Mouse (Mus musculus): ENCODE results near the gene Nanog. TPM values are rescaled to one million over a fixed set of nuclear protein-coding genes. Genes with fewer than 3 reads are reported as not detected.

Nanog gene
- polyA plus RNA-seq, 1 experiment from 2014 or later: 0.31 TPM

DNA sequence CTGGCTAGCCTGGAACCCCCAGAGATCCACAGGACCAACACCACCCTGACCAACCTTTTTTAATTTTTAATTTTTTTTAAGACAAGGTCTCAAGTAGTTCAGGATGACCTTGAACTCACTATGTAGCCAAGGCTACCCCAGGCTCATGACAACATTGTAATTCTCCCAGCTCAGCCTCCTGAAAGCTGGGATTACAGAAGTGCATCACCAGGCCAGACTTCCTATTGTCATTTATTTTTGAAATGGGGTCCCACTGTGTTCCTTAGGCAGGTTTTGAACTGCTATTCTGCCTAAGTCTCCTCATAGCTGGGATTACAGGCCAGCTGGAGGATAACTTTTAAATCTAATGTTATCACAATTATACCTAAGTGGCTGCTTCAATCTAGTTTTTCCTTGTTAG lies 54.6 kb downstream of the Nanog start:
- peaks cover 6% of the 10 kb centered on the region; the same call in 1 of the 2 replicates for H3K4me1 ChIP-seq (replicated peaks; ENCODE audit: control insufficient read depth, insufficient read depth, low read length)
- DNase-seq (ENCODE audit: low spot score): no peak
- H3K4me2 ChIP-seq (ENCODE audit: low read depth, low read length, severe bottlenecking): no peak overlapping the region

DNA sequence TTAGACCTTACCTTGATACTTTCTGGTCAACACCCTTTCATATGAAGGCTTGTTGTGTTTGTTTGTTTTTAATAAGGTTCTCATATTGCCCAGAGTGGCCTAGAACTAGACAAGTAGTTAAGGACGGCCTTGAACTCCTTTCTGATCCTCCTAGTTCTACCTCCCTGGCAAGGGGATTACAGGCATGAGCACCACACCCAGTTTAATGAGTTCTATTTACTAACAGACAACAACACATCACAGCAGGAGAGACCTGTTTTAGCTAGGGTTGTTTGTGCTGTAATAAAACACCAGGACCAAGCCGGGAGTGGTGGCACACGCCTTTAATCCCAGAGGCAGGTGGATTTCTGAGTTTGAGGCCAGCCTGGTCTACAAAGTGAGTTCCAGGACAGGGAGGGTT lies 55.2 kb downstream of the Nanog start:
- Histone ChIP-seq H3K9ac (ENCODE audit: low read length) (no peak overlapping the region), H3K27ac (ENCODE audit: low read depth, low read length) (no peak overlapping the region), H3K9me3 (ENCODE audit: control insufficient read depth, low read length) (no peaks in the 10 kb centered on the region), H3K4me1 (replicated peaks; ENCODE audit: control insufficient read depth, insufficient read depth, low read length) (peaks cover 6% of the 10 kb centered on the region; the same call in 1 of the 2 replicates), H3K4me3 (ENCODE audit: low read depth, low read length) (no peak overlapping the region), H3K36me3 (ENCODE audit: control insufficient read depth, insufficient read depth, low read length) (no peaks in the 10 kb centered on the region), H3K4me2 (ENCODE audit: low read depth, low read length, severe bottlenecking) (no peak overlapping the region), H3K27me3 (ENCODE audit: control insufficient read depth, insufficient read depth, low read length) (0 out of 2 replicates have a peak, but pooled peaks cover 5% of the 10 kb centered on the region)
- 63% methylated on average over 3 of the region's 3 CpGs for WGBS
- DNase-seq (ENCODE audit: low spot score) (no peak), ATAC-seq (replicated peaks; ENCODE audit: low FRiP score) (no peak)

More for the DNA sequence above, 54.6 kb downstream of the Nanog start:
- Histone ChIP-seq H3K27ac (ENCODE audit: low read depth, low read length) (no peak overlapping the region), H3K4me3 (ENCODE audit: low read depth, low read length) (no peak overlapping the region), H3K27me3 (ENCODE audit: control insufficient read depth, insufficient read depth, low read length) (0 out of 2 replicates have a peak, but pooled peaks cover 5% of the 10 kb centered on the region), H3K9ac (ENCODE audit: low read length) (no peak overlapping the region), H3K36me3 (ENCODE audit: control insufficient read depth, insufficient read depth, low read length) (no peaks in the 10 kb centered on the region), H3K9me3 (ENCODE audit: control insufficient read depth, low read length) (no peaks in the 10 kb centered on the region)
- ATAC-seq (replicated peaks; ENCODE audit: low FRiP score): no peak

DNA sequence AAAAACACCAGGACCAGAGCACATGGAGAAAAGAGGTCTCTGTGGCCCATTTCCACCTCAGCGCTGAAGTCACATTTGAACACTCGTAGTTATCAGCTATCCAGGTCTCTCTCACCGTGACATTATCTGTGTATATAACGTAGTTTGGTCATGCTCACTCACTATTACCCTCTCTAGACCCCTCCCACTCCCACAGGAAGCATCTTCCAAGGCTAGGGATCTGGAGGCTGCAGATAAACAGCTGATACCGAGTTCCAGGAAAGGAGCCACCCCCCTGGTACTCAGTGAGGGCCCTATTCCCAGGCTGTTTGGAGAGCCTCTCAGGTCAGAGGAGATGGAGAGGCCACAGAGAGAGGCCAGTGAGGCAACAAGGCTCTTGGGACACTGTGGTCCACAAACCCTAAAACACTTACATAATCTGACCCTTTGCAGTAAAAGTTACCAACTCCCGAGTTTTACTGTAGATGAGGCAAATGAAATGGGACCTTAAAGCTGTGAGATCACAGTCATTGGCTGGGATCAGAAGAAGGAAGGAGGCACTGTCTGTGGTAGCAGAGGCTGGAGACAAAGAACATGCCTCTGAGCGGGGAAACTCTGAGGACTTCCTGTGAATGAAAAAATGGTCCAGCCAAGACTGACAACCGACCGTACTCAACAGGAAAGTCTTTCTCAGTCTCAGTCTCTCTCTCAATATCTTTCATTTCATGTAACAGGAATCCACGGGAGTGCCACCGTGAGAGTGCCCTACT lies 55.8 kb downstream of the Nanog start:
- DNase-seq (ENCODE audit: low spot score) (no peak), ATAC-seq (replicated peaks; ENCODE audit: low FRiP score) (no peak)
- Histone ChIP-seq H3K4me3 (ENCODE audit: low read depth, low read length) (no peak overlapping the region), H3K27ac (ENCODE audit: low read depth, low read length) (no peak overlapping the region), H3K9ac (ENCODE audit: low read length) (no peak overlapping the region), H3K36me3 (ENCODE audit: control insufficient read depth, insufficient read depth, low read length) (no peaks in the 10 kb centered on the region), H3K4me2 (ENCODE audit: low read depth, low read length, severe bottlenecking) (no peak overlapping the region), H3K9me3 (ENCODE audit: control insufficient read depth, low read length) (no peaks in the 10 kb centered on the region), H3K4me1 (replicated peaks; ENCODE audit: control insufficient read depth, insufficient read depth, low read length) (peaks cover 6% of the 10 kb centered on the region; the same call in 1 of the 2 replicates), H3K27me3 (ENCODE audit: control insufficient read depth, insufficient read depth, low read length) (0 out of 2 replicates have a peak, but pooled peaks cover 5% of the 10 kb centered on the region)
- 82% methylated on average over 11 of the region's 11 CpGs for WGBS

DNA sequence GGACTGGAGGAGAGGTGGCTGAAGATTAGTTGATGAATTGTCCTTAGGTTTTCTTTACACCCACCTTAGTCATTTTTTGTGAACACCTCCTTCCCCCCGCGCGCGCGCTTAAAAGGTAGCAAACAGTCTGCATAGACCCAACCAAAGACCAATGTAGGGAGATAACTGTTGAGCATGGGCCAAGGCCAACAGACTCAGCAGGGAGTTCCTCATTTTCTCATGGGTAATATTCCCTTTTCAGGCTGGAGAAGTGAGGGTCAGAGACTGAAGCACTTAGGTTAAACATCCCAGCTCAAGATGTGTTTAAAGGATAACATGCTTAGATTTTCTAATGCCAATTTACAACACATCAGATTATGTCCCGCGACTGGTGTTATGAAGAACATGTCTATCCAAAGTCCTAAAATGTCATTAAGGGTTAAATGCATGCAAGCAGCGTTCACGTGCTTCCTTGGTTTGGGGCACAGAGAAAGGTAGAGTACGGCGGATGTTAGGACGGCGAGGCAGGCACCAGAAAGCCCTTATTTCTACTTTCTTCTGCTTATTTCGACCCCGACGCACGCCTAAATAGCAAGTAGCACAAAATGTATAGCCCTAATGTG lies 56.7 kb downstream of the Nanog start:
- DNase-seq (ENCODE audit: low spot score) (no peak), ATAC-seq (replicated peaks; ENCODE audit: low FRiP score) (peak; percentile 9; the same call in 1 of the 2 replicates)
- H3K9me3 ChIP-seq (ENCODE audit: control insufficient read depth, low read length): no peaks in the 10 kb centered on the region
- H3K4me2 ChIP-seq (ENCODE audit: low read depth, low read length, severe bottlenecking): peak overlapping the region; percentile 73
- 0 out of 2 replicates have a peak, but pooled peaks cover 5% of the 10 kb centered on the region for H3K27me3 ChIP-seq (ENCODE audit: control insufficient read depth, insufficient read depth, low read length)
- H3K4me1 ChIP-seq (replicated peaks; ENCODE audit: control insufficient read depth, insufficient read depth, low read length): peaks cover 6% of the 10 kb centered on the region; the same call in 1 of the 2 replicates
- 32% methylated on average over 17 of the region's 17 CpGs for WGBS
- H3K9ac ChIP-seq (ENCODE audit: low read length): peak overlapping the region; percentile 62
- H3K27ac ChIP-seq (ENCODE audit: low read depth, low read length): no peak overlapping the region
- peak overlapping the region; percentile 37 for H3K4me3 ChIP-seq (ENCODE audit: low read depth, low read length)
- no peaks in the 10 kb centered on the region for H3K36me3 ChIP-seq (ENCODE audit: control insufficient read depth, insufficient read depth, low read length)

Other genes with a start within 250 kb of the Nanog start
- 62.9 and 64.9 TPM in 2 replicates for gene Rimklb, start 208.7 kb upstream of the Nanog start, polyA plus RNA-seq (2014; fragmentation: Nextera tagmentation; extraction: Ambion mirVana)
- gene Mfap5, start 201.6 kb upstream of the Nanog start, polyA plus RNA-seq (2014; fragmentation: Nextera tagmentation; extraction: Ambion mirVana): 0.77 and 1.3 TPM in 2 replicates
- not detected in 2 replicates for gene Aicda, start 153.7 kb upstream of the Nanog start, polyA plus RNA-seq (2014; fragmentation: Nextera tagmentation; extraction: Ambion mirVana)
- gene Apobec1, start 105.0 kb upstream of the Nanog start, polyA plus RNA-seq (2014; fragmentation: Nextera tagmentation; extraction: Ambion mirVana): 1.2 and 1.7 TPM in 2 replicates
- gene Gdf3, start 97.4 kb upstream of the Nanog start, polyA plus RNA-seq (2014; fragmentation: Nextera tagmentation; extraction: Ambion mirVana): 0.11 TPM in 1 of 2 replicates, not detected in the other
- gene Dppa3, start 81.1 kb upstream of the Nanog start, polyA plus RNA-seq (2014; fragmentation: Nextera tagmentation; extraction: Ambion mirVana): not detected in 2 replicates
- gene Slc2a3, start 94.2 kb downstream of the Nanog start, polyA plus RNA-seq (2014; fragmentation: Nextera tagmentation; extraction: Ambion mirVana): 30.3 and 37.6 TPM in 2 replicates
- 5.0 and 5.4 TPM in 2 replicates for gene Foxj2, start 112.4 kb downstream of the Nanog start, polyA plus RNA-seq (2014; fragmentation: Nextera tagmentation; extraction: Ambion mirVana)
- gene C3ar1, start 148.7 kb downstream of the Nanog start, polyA plus RNA-seq (2014; fragmentation: Nextera tagmentation; extraction: Ambion mirVana): 1.5 and 1.6 TPM in 2 replicates
- 63.1 TPM in 2 replicates for gene Necap1, start 167.0 kb downstream of the Nanog start, polyA plus RNA-seq (2014; fragmentation: Nextera tagmentation; extraction: Ambion mirVana)
- gene Clec4a1, start 214.4 kb downstream of the Nanog start, polyA plus RNA-seq (2014; fragmentation: Nextera tagmentation; extraction: Ambion mirVana): 0.75 and 1.0 TPM in 2 replicates
- 0.37 and 0.39 TPM in 2 replicates for gene Clec4a3, start 245.0 kb downstream of the Nanog start, polyA plus RNA-seq (2014; fragmentation: Nextera tagmentation; extraction: Ambion mirVana)